Mouse (Mus musculus): ENCODE results near the gene Myof. TPM values are rescaled to one million over a fixed set of nuclear protein-coding genes. Genes with fewer than 3 reads are reported as not detected.

The Myof gene
- total RNA-seq, 2 experiments from 2014 or later = 5.3 TPM

GRCm38 (mm10) chr19:38004809-38005380 lies 38.5 kb downstream of the Myof start:
- no peak for DNase-seq (ENCODE audit: low spot score in 2 of 2)

DNA sequence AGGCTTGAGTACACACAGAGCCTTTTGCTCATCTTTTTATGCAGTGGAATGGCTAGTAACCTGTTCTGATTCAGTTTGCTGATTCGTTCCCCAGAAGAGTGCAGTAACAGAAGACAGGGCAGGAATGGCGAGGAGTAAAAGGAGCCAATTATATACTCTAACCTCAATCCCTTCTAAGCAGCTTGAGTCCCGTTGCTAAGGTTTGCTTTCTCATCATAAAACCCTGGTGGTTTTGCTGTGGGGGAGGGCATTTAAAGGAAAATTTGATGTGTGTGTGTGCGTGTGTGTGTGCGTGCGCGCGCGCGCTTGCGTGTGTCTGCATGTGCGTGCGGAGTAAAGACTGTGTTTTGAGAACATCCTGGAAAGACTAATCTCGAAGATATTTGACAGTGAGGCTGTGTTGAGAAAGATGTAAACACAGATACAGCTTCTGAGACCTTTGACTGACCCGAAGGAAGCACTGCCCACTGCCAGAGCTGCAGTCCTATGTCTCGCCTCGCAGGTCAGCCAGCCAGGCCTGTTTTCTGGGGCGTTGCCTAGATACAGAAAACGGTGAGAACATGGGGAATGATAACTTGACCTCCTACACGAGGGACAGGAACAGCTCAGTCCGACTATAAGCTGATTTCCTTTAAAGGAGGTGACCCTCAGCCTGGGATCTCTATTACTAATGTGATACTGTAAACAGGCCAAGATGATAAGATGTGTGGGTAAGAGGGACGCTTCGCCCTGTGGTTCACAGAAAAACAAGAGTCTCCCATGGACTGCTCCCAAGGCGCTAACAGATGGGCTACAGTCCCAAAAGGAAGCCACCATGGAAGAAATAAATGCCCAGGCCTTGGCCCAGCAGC lies 39.5 kb downstream of the Myof start:
- DNase-seq (ENCODE audit: low spot score in 2 of 2) = no peak

DNA sequence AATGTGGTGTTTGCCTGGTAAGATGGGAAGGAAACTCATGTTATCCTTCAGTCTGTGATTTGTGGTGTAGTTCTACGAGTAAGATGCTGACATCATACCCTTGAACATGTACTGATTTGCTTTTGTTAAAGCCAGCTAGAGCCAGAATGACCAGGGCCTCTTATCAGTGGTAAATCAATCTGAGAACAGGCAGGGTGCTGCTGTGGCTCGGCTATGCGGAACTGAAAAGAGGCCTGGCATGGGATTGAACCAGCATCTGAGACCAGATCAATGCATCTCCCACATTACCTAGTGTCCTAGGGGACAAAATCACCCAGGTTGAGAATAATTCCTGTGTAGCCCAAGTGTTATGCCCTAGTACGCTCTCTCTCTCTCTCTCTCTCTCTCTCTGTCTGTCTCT lies 40.6 kb downstream of the Myof start:
- DNase-seq (ENCODE audit: low spot score in 2 of 2) = no peak

DNA sequence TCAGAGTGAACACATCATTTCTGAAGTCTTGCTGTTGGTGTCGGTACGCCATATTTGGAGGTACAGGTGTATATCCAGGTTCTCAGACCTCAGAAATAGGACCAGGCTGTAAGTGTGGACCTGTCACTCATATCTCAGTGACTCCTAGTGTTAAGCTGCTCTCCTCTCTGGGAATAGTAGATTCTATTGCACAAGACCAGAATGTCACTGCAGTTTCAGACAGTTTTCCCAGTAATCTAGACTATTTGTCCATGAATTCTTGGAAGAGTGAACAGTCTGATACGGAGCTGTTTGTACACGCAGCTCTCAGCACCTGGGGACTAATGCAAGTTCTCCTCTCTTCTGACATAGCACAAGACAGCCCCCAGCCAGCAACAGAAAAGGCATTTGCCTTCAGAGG lies 42.4 kb downstream of the Myof start:
- DNase-seq (ENCODE audit: low spot score in 2 of 2) = no peak

GRCm38 (mm10) chr19:37999941-38000340 lies 43.4 kb downstream of the Myof start:
- no peak for DNase-seq (ENCODE audit: low spot score in 2 of 2)

GRCm38 (mm10) chr19:37994301-37994700 lies 49.1 kb downstream of the Myof start:
- DNase-seq (ENCODE audit: low spot score in 2 of 2) = no peak

DNA sequence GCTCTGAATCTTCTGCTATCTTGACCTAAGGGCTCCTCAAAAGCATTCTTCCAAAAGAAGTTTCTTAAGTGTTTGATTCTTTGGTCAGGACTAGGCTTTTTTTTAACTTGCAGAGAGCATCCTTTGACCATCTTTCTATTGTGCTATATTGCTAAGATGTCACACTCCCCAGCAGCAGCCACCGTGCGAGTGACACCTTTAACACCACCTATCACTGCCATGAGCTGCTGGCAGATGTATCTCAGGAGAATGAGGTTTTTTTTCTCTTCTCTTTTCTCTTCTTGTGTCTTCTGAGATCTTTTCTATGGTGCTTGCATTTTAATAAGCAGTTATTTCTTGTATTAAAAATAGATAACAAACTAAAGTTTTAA lies 51.2 kb downstream of the Myof start:
- no peak for DNase-seq (ENCODE audit: low spot score in 2 of 2)

- peak; percentile 61 to 71 for DNase-seq (ENCODE audit: low spot score in 2 of 2)
Measured at GRCm38 (mm10) chr19:37991399-37992183, 51.8 kb downstream of the Myof start.

DNA sequence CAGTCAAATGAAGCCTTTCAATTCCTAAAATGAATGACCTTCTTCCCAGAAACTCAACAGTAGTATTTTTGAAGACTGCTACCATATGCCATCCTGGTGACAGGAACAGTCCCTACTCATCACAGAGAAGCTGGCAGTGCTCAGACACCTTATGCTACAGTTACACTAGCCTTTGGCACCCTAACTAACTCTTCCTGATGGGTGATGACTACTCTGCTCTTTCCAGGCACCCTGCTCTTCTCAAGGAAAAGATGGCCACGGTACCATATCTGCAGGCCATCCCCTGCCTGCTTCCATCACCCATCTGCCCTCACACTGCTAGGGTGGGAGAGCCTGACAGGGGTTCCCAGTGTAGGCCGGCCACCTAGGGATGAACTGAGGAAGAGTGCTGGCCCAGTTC lies 53.4 kb downstream of the Myof start:
- DNase-seq (ENCODE audit: low spot score in 2 of 2) = no peak

- DNase-seq (ENCODE audit: low spot score in 2 of 2) = no peak
Measured at GRCm38 (mm10) chr19:37988156-37988555, 55.2 kb downstream of the Myof start.

DNA sequence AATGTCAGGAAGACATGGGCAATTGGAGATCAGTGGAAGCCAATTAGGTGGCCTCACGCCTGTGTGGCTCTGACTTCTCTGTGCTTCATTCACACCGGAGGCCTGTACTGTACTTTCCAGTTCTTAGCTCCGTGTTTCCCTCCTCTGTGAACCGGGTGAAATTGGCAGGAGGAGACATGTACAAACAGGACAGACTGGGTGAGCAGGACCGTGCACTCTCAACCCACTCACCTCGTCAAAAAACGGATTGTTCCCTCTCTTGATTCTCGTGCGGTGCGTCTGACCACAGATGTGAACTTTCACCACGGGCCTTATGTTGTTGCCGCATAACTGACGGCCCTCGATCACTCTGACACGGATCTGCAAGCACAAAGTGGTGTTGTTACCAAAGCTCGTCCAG lies 57.6 kb downstream of the Myof start:
- DNase-seq (ENCODE audit: low spot score in 2 of 2) = no peak

- no peak for DNase-seq (ENCODE audit: low spot score in 2 of 2)
Measured at GRCm38 (mm10) chr19:37975951-37976350, 67.4 kb downstream of the Myof start.

DNA sequence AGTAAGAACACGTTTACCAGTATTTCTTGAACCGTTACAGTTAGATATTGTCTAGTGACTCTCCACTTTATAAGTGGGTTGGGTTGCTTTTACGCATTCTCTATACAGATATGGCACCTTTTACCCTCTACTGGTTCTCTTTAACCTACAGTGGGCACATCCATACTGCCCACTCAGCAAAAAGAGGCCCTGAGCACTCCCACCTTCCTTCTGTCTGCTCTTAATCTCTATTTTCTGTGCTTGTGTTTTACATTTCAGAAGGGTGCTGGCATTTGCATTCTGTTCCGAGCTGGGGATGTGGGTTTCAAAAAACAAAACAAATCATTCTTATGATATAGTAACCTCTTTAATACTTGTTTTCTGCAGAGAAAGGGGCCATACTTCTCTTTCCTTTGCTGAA lies 72.8 kb downstream of the Myof start:
- no peak for DNase-seq (ENCODE audit: low spot score in 2 of 2)

DNA sequence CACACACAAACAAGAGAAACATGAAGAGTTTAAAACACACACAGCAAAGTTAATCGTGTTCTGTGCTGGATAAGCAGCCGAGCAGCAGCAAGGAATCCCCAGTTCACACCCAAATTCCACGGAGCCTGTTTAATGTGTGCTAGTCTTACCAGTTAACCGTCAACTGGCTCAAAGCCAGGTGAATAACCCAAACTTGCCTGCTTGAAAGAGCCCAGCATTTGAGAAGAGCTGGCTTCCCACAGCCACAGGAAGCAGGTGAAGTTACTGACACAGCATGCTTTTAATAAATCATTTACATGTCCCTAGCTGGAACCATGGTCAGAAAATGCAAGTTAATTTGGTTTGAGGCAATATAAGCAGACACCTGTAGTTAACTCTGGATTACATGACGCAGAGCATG lies 73.4 kb downstream of the Myof start:
- DNase-seq (ENCODE audit: low spot score in 2 of 2) = no peak

DNA sequence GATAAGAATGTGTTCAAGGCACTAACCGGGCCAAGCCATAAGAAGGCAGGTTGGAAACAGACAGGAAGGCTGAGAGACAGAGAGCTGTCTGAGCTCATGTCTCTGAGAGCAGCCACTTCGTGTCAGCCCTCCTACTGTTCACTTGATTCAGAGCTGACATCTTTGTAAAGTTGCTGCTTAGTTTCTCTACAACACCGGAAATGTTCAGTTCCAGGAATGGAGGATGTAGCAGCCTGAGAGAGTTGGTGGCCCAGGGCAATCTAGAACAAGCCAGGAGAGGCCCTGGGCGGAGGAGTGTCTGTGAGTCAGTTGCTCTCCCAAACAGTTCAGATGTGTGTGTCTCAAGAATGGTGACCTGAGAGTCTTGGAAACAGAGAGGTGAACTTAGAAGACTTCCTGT lies 77.5 kb downstream of the Myof start:
- DNase-seq (ENCODE audit: low spot score in 2 of 2) = no peak

DNA sequence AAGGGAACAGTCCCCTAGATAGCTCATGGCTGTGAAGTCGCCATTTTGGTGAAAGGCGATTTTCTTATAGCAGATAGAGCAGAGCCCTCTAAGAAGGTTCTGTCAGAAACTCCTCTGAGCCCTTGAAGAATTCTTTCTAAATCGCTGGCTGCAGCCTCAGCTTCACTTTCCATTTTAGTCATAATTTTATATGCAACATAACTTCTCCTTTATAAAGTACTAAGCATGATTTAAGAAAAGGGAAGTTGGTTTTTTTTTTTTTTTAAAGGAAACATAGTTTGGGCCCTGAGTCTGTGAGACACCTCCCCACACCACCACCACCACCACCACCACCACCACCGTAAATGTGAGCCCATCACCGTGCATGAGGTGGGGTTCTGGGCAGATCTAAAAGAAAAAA lies 80.0 kb downstream of the Myof start:
- DNase-seq (ENCODE audit: low spot score in 2 of 2) = no peak

- no peak for DNase-seq (ENCODE audit: low spot score in 2 of 2)
Measured at GRCm38 (mm10) chr19:37960791-37961190, 82.6 kb downstream of the Myof start.

DNA sequence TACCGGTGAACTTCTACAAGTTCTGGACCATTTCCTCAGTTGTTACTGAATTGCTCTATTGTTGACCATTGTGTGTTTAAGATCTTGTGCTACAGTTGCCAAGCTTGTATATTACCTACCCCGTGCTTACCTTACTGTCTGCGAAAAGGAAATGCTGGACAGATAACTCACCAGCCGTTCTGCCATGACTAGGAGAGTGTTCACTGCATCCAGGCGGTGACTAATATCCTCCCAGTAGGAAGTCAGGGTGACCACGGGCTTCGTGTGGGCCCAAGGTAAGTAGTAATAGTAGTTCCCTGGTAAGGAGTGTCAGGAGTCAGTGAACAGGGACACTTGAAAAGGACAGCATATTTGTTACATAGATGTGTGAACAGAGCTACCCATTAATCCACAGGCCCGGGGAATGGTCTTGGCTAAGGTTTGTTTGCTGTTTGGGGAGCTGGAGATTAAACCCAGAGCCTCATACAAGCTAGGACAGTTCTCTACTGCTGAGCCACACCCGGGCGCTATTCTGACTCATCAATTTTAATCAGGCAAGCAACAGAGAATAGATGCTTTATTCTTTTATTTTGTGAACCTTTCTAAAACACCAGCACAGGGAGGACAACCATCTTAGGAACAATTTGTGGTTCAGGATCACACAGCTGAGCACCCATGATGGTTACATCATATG lies 83.7 kb downstream of the Myof start:
- no peak for DNase-seq (ENCODE audit: low spot score in 2 of 2)

- DNase-seq (ENCODE audit: low spot score in 2 of 2) = no peak
Measured at GRCm38 (mm10) chr19:37959076-37959475, 84.3 kb downstream of the Myof start.

- DNase-seq (ENCODE audit: low spot score in 2 of 2) = no peak
Measured at GRCm38 (mm10) chr19:37957256-37957655, 86.1 kb downstream of the Myof start.

GRCm38 (mm10) chr19:37956006-37956405 lies 87.4 kb downstream of the Myof start:
- no peak for DNase-seq (ENCODE audit: low spot score in 2 of 2)

Measured in left cerebral cortex, adult 18-20 months (tissue).